Mouse (Mus musculus) heart, embryonic 10.5 days (tissue): ENCODE measurements around the gene Bcl2l1. TPM values are rescaled to one million over a fixed set of nuclear protein-coding genes. Genes with fewer than 3 reads are reported as not detected.

ENCODE experiments used
- DNase-seq: peaks from one replicate; pipeline ENCODE4 v3.0.0-alpha.2; 2017; ENCODE audit warnings: low spot score
- H3K27ac ChIP-seq: fragments of 300-500 bp; sonication (generic); 2 replicates; pipeline ENCODE4 v1.5.1; 2016; ENCODE audit warnings: mild to moderate bottlenecking
- H3K27me3 ChIP-seq: fragments of 300-500 bp; sonication (generic); 2 replicates; pipeline ENCODE4 v1.6.1; 2016; ENCODE audit warnings: mild to moderate bottlenecking; ENCODE audit not compliant: poor library complexity, insufficient read depth, severe bottlenecking
- H3K36me3 ChIP-seq: fragments of 300-500 bp; sonication (generic); 2 replicates; pipeline ENCODE4 v1.6.1; 2016; ENCODE audit warnings: mild to moderate bottlenecking, moderate library complexity
- H3K4me1 ChIP-seq: fragments of 300-500 bp; sonication (generic); 2 replicates; pipeline ENCODE4 v1.6.1; 2016; ENCODE audit warnings: mild to moderate bottlenecking
- H3K4me3 ChIP-seq: fragments of 300-500 bp; sonication (generic); 2 replicates; pipeline ENCODE4 v1.5.1; 2016; ENCODE audit warnings: mild to moderate bottlenecking, moderate library complexity
- H3K9me3 ChIP-seq: fragments of 300-500 bp; sonication (generic); 2 replicates; pipeline ENCODE4 v1.6.1; 2016; ENCODE audit warnings: mild to moderate bottlenecking, moderate library complexity
- WGBS: fragments of 180-500 bp; shearing (Covaris S2); methylation state at CpG from one replicate; pipeline ENCODE4 v1.1.7; 2016; 5-methylcytosine and 5-hydroxymethylcytosine counted together
- polyA plus RNA-seq: library from polyadenylated mRNA; unstranded; fragments of >200 nt; fragmentation: Nextera tagmentation; extraction: Ambion mirVana; gene quantifications from 2 replicates; pipeline ENCODE4 v1.2.1, GENCODE M21; 2016

The Bcl2l1 gene
- 72.8 and 76.2 TPM in 2 replicates for polyA plus RNA-seq

DNA sequence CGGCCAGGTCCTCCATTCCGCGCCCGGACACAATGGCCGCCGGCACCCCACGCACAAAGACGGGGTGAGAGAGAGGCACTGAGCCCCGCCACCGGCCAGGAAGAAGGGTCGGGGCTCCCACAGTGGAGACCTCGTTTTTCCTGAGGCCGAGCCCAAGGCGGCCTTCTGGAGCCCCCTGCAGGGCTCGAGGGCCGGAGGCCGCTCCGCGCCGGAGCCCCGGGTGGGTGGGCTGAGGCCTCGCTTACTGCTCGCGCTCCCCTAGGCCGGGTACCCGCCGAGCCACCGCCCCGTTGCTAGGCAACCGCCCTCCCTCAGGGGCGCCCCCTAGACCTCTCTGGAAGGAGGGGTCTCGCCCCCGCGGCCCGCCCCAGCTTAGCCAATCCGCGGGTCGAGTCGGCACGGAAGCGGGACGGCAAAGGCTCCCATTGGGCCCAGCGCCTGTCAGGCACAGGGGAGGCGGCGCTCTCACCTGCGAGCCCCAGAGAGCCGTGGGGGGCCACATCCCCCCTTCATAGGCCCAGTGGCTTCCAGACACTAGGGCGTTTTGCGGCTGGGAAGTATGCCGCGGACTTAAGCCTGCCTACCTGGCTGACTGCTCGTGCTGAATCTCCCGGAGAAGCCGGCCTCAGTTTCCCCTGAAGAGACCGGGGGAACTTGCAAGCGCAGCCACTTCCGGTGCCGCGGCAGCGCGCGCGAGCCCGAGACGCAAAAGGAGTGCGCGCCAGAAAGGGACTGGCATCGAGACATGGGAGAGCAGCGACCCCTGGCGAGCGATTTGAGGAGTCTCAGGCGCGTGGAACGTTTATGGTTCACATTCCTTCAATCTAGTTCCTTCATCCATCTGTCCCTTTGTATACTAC, at the start of gene Bcl2l1:
Gene Bcl2l1 (minus strand): TSS at position 710 of the 860 bp plus-strand sequence.
- H3K36me3 ChIP-seq, result no peaks in the 10 kb centered on the region
- peak within 1 kb of the TSS; percentile 79 for H3K4me3 ChIP-seq
- H3K27ac ChIP-seq, result peak within 1 kb of the TSS; percentile 99
- H3K4me1 ChIP-seq, result peaks cover 39% of the 10 kb centered on the region
- no peaks in the 10 kb centered on the region for H3K27me3 ChIP-seq
- H3K9me3 ChIP-seq, result no peaks in the 10 kb centered on the region
- DNase-seq, result peak; percentile 99
- WGBS, result under 1% methylated on average over 72 of the region's 74 CpGs

DNA sequence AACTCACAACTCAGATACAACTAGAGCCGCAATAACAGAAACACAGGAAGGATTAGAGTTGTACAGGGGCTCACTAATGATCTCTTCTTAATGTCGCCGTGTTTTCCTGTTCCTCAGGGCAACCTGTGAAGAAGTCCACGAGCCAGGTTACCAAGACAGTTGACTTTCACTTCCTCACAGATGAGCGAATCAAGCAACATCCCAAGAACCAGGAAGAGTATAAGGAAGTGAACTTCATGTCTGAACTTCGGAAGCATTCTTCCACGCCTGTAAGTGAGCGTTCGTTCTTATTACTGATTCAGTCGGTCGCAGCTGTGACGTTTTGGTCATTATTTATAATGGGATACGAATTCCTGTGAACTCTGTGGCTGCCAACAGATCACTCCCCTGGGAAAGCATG, 49.4 kb upstream of the Bcl2l1 start:
- no peaks in the 10 kb centered on the region for H3K27me3 ChIP-seq
- peaks cover 93% of the 10 kb centered on the region for H3K36me3 ChIP-seq
- H3K4me1 ChIP-seq, result no peaks in the 10 kb centered on the region
- no peak overlapping the region for H3K27ac ChIP-seq
- no peak for DNase-seq
- no peak overlapping the region for H3K4me3 ChIP-seq
- no peaks in the 10 kb centered on the region for H3K9me3 ChIP-seq
- WGBS, result 94% methylated on average over 13 of the region's 13 CpGs

DNA sequence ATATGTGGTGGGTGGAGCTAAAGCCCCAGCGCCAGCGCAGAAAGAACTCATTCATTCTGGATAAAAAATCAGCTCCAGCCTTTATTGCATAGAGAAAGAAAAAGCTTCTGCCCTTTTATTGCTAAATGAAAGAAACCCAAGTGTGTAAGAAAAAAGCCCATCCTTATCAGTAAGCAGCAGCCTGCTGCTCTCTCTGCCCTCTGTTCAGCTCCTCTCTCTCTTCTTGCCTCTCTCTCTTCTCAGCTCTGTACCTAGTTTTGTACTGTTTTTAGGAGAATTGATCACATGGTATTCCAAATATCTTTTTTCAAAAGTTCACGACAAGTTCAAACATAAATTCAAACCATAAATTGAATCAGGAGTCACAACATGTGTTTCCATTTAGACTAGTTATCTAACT, 46.7 kb upstream of the Bcl2l1 start:
- DNase-seq, result no peak
- Histone ChIP-seq H3K36me3 (peaks cover 92% of the 10 kb centered on the region), H3K9me3 (no peaks in the 10 kb centered on the region), H3K4me3 (no peak overlapping the region), H3K4me1 (no peaks in the 10 kb centered on the region), H3K27ac (no peak overlapping the region), H3K27me3 (no peaks in the 10 kb centered on the region)
- WGBS, result 94% methylated on average over 3 of the region's 3 CpGs

DNA sequence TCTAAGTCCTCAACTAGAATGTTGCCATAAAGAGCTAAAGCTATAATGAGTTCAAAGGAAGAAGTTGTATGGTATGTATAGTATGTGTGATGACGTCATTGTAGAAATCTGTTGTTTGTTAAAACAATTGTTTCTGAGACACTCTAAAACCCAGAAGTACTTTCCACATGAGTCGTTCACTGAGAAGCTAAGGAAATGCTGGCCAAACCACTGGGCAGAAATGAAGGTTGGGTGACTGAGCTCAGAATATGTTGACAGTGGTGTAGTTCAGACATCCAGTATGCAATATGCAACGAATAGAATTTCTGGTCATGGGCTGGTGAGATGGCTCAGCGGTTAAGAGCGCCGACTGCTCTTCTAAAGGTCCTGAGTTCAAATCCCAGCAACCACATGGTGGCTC, 31.8 kb upstream of the Bcl2l1 start:
- WGBS, result 92% methylated on average over 6 of the region's 6 CpGs
- no peak for DNase-seq
- no peak overlapping the region for H3K4me3 ChIP-seq
- no peak overlapping the region for H3K27ac ChIP-seq
- H3K9me3 ChIP-seq, result no peaks in the 10 kb centered on the region
- H3K27me3 ChIP-seq, result no peaks in the 10 kb centered on the region
- no peaks in the 10 kb centered on the region for H3K4me1 ChIP-seq
- peaks cover 66% of the 10 kb centered on the region for H3K36me3 ChIP-seq

DNA sequence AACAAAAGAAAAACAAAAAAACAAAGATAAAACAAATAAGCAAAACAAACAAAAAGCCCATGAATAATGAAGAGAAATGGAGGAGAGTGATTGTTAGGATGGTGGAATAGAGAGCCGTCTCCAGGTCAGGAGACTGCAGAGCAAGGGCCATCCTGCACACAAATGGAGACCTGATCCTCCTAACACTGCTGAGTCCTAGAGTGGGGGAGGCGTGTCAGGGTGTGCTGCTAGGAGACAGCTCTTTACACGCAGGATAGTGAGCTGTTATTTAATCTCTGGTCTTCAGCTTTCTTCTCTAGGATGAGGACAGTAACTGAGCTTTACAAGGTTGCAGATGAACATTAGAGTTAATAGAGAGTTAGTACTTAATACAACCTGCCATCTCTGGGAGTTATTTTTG, 31.1 kb upstream of the Bcl2l1 start:
- WGBS, result 69% methylated on average over 3 of the region's 3 CpGs
- Histone ChIP-seq H3K4me3 (no peak overlapping the region), H3K36me3 (peaks cover 68% of the 10 kb centered on the region)

DNA sequence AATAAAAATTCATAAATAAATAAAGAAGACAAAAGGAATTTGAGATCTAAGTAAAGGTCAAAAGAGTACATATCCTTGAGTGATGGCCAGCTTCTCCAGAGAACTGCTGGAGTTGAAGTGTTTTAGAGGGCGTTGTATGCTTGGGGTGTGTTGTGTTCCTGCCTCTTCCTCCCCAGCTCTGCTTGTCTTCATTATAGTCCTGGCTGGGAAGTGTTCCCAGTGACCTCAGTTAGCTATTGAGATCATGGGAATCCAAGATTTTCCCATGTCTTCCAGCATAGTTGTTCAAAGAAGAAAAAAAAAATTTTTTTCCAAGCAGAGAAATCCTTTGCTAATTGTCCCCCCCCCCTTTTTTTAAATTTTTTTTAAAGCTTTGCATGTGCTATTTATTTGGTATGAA, 30.4 kb upstream of the Bcl2l1 start:
- Histone ChIP-seq H3K4me3 (no peak overlapping the region), H3K4me1 (no peaks in the 10 kb centered on the region), H3K27ac (no peak overlapping the region), H3K36me3 (peaks cover 68% of the 10 kb centered on the region), H3K9me3 (no peaks in the 10 kb centered on the region), H3K27me3 (no peaks in the 10 kb centered on the region)
- WGBS, result 76% methylated on average over 1 of the region's 1 CpGs
- DNase-seq, result no peak

More for the DNA sequence above, 31.1 kb upstream of the Bcl2l1 start:
- Histone ChIP-seq H3K27ac (no peak overlapping the region), H3K4me1 (no peaks in the 10 kb centered on the region), H3K27me3 (no peaks in the 10 kb centered on the region), H3K9me3 (no peaks in the 10 kb centered on the region)
- DNase-seq, result no peak

DNA sequence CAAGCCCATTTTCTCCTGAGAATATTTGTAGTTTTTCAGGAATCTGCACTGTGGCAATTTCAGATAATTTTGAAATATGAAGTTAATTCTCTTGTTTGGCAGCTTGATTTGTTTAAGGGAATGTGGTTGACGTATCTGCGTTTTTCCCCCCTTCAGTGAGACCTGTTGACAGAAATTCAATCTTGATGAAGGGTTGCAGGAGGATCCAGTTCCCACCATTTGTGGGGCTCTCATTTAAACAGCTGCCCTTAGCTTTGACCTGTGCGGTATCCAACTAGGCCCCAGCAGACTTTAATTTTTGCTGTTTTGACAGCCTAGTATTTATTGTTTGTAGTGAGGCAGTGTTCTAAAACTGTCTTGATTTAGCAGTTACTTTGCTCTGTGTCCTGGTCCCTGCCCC, 28.0 kb upstream of the Bcl2l1 start:
- H3K27me3 ChIP-seq, result no peaks in the 10 kb centered on the region
- H3K4me3 ChIP-seq, result no peak overlapping the region
- no peaks in the 10 kb centered on the region for H3K9me3 ChIP-seq
- no peaks in the 10 kb centered on the region for H3K4me1 ChIP-seq
- no peak overlapping the region for H3K27ac ChIP-seq
- H3K36me3 ChIP-seq, result peaks cover 77% of the 10 kb centered on the region
- DNase-seq, result no peak
- 70% methylated on average over 3 of the region's 3 CpGs for WGBS

DNA sequence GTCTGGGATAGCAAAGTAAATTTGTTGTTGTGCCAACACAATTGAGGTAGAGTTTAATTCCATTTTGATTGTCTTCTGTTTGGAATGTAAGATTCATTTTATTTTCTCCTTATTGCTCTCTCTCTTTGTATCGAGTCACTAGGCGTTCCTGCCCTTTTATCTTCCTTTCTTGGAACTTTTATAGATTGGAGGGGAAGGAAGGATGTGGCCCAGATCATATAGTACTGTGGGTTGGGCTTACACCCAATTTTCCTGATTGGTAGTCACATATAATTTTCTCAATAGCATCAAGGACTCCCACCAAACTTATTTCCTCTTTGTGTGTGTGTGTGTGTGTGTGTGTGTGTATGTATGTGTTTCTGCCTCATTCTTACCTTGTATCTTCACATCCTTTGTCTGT, 16.9 kb upstream of the Bcl2l1 start:
- WGBS, result 4% methylated on average over 2 of the region's 2 CpGs
- H3K27me3 ChIP-seq, result no peaks in the 10 kb centered on the region
- no peak for DNase-seq

DNA sequence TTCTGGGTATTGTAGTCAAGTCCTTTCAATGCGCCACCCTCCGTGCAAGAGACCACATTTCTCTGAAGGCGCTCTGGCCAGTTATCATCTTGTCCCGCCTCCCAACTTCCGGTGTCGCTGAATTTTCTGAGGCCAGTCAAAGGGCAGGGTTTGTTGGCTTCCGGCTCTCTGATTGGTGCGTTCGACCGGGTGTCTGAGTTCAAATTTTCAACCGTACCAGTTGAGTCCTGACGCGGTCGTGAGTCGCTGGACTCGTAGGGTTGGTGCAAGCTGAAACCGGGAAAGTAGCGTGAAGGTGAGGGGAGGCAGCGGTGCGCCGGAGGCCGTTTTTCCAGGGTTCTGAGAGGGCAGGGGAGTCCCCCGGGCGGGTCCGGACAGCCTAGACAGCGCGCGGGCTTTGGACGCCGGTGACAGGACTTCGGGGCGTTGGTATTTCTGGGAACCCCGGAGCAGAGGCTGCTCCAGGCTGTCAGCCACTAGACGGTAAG, 16.3 kb upstream of the Bcl2l1 start, which contains the start of gene Tpx2:
Gene Tpx2 (plus strand): TSS at position 150 of the 488 bp plus-strand sequence.
- peak; percentile 100 for DNase-seq
- peaks cover 18% of the 10 kb centered on the region for H3K36me3 ChIP-seq
- peak within 1 kb of the TSS; percentile 96 for H3K4me3 ChIP-seq
- peaks cover 21% of the 10 kb centered on the region for H3K4me1 ChIP-seq
- H3K9me3 ChIP-seq, result no peaks in the 10 kb centered on the region
- H3K27me3 ChIP-seq, result no peaks in the 10 kb centered on the region
- under 1% methylated on average over 34 of the region's 34 CpGs for WGBS
- peak within 1 kb of the TSS; percentile 97 for H3K27ac ChIP-seq

More for the DNA sequence above, 16.9 kb upstream of the Bcl2l1 start:
- Histone ChIP-seq H3K27ac (peak overlapping the region; percentile 97), H3K4me1 (peaks cover 21% of the 10 kb centered on the region), H3K9me3 (no peaks in the 10 kb centered on the region), H3K36me3 (peaks cover 24% of the 10 kb centered on the region), H3K4me3 (peak overlapping the region; percentile 96)

DNA sequence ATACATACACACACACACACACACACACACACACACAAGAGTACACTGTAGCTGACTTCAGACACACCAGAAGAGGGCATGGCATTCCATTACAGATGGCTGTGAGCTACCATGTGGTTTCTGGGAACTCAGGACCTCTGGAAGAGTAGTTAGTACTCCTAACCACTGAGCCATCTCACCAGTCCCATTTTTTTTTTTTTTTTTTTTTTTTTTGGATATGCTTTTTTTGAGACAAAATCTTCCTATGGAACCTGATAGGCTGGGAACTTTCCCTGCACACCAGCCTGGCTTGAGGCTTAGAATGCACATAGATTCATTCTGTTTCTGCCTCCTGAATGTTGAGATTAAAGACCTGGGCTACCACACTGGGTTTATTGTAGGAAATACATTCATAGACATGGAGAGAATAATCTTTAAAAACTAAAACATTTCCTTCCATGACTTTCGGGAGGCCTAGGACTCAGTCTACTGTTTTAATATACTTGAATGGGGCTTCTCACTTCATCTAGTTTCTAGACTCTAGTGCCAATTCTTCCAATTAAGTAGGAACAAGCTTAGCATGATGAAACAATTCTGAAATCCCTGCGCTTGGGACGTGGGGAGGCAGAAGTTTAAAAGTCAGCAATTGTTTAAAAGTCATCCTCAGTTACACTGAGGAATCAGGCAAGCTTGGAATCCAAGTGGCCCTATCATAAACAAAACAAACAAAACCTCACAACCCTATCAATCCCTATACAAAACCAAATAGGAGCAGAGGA, 15.7 kb upstream of the Bcl2l1 start:
- Histone ChIP-seq H3K4me3 (peak overlapping the region; percentile 96), H3K27me3 (no peaks in the 10 kb centered on the region), H3K4me1 (peaks cover 21% of the 10 kb centered on the region), H3K9me3 (no peaks in the 10 kb centered on the region), H3K27ac (peak overlapping the region; percentile 67), H3K36me3 (peaks cover 12% of the 10 kb centered on the region)
- WGBS, result 9% methylated on average over 3 of the region's 3 CpGs
- no peak for DNase-seq

DNA sequence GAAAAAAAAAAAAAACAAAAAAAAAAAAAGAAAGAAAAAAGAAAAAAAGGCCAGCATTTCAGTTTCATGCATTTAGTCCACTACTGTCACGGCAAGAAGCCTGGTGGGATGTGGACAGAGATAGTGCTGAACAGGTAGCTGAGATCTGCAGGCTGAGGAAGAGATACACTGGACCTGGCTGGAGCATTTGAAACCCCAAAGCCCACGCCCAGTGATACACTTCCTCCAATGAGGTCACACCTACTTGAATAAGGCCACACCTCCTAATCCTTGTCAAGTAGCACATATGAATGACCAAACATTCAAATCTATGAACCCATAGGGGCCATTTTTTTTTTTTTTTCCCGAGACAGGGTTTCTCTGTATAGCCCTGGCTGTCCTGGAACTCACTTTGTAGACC, 11.2 kb upstream of the Bcl2l1 start:
- Histone ChIP-seq H3K4me1 (0 out of 2 replicates have a peak, but pooled peaks cover 3% of the 10 kb centered on the region), H3K27ac (no peak overlapping the region), H3K9me3 (no peaks in the 10 kb centered on the region), H3K36me3 (no peaks in the 10 kb centered on the region), H3K27me3 (no peaks in the 10 kb centered on the region), H3K4me3 (no peak overlapping the region)
- 67% methylated on average over 3 of the region's 3 CpGs for WGBS
- DNase-seq, result no peak

DNA sequence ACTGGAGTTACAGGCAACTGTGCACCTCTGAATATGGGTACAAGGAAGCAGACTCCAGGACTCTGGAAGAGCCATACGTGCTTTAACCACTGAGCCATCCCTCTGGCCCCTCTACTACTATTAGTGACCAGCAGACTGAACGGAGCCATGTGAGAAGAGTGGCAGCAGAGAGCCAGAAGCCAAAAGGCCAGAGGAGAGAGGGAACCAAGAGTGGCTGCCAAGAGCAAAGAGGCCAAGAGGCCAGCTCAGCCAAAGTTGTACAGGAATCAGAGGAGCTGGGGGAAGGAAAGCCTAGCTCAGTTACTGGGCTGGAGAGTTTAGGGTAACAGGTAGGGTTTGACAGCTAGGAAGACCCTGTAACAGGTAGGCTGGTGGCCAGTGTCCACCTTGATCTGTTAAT, 7.7 kb upstream of the Bcl2l1 start:
- H3K4me1 ChIP-seq, result no peaks in the 10 kb centered on the region
- DNase-seq, result no peak
- H3K36me3 ChIP-seq, result no peaks in the 10 kb centered on the region
- H3K27me3 ChIP-seq, result no peaks in the 10 kb centered on the region
- H3K4me3 ChIP-seq, result no peak overlapping the region
- H3K27ac ChIP-seq, result no peak overlapping the region
- 78% methylated on average over 2 of the region's 2 CpGs for WGBS
- no peaks in the 10 kb centered on the region for H3K9me3 ChIP-seq
